Mouse (Mus musculus): Measurements from ENCODE around the gene Stx6. TPM values are rescaled to one million over a fixed set of nuclear protein-coding genes. Genes with fewer than 3 reads are reported as not detected.

Stx6 gene
- polyA plus RNA-seq, 1 experiment from 2014 or later, result 46.7 TPM

- no peak overlapping the region for H3K27ac ChIP-seq
- no peaks in the 10 kb centered on the region for H3K36me3 ChIP-seq (ENCODE audit: inconsistent target)
- H3K79me2 ChIP-seq (ENCODE audit: inconsistent target), result no peaks in the 10 kb centered on the region
- 84% methylated on average over 6 of the region's 6 CpGs for WGBS (ENCODE audit: missing documents)
- H3K4me3 ChIP-seq (ENCODE audit: inconsistent target), result no peak overlapping the region
These were observed 81.6 kb downstream of the Stx6 start for GRCm38 (mm10) chr1:155239962-155240717.

DNA sequence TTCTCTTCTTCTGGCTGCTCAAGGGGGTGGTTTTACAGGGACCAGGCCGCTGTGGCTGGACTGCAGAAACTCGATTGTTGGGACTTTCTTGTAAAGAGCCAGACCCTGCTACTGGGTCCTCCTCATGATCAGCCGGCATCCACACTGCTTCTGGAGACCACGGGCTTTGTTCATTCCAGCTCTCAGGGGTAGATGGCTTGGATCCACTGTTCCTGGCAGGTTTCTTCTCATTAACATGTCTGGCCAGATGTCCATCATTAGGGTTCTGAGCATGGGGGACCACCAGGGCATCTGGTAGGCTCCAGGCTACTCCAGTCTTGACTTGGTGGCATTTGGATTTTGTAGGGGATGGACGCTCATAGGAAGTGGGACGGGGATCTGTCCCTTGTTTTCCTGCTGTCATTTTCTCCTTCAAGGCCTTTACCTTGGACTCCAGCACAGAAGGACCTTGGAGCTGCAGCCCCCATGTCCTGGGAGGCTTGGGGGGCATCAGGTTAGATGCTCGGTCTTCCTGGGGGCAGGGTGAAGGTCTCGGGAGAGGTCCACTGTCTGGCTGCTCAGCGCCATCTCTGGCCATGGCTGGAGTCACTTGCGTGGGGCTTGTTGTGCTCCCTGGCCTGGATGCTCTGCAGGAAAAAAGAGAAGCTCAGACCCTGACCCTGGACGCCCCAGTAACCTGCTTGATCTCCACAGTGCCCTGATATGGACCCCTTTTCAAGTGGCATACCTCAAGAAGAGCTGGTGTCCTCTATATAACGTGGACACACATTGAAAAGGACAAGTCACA is 83.4 kb downstream of the Stx6 start:
- no peak overlapping the region for H3K4me3 ChIP-seq (ENCODE audit: inconsistent target)
- H3K36me3 ChIP-seq (ENCODE audit: inconsistent target), result no peaks in the 10 kb centered on the region
- no peaks in the 10 kb centered on the region for H3K79me2 ChIP-seq (ENCODE audit: inconsistent target)
- 90% methylated on average over 12 of the region's 12 CpGs for WGBS (ENCODE audit: missing documents)
- H3K27ac ChIP-seq, result no peak overlapping the region

DNA sequence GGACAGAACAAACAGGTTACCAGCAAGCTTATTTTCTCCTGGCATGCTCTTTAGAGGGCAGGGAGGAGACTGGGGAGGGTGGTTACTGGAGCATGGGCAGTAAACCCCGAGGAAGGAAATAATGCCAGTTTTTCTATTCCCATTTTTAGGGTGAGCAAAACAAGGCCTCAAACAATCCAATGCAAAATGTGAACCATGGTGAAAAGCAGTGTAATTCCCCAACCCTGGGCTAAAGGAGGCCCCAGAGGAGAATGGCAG is 83.9 kb downstream of the Stx6 start:
- Histone ChIP-seq H3K4me3 (ENCODE audit: inconsistent target) (no peak overlapping the region), H3K36me3 (ENCODE audit: inconsistent target) (no peaks in the 10 kb centered on the region), H3K27ac (no peak overlapping the region), H3K79me2 (ENCODE audit: inconsistent target) (no peaks in the 10 kb centered on the region)
- WGBS (ENCODE audit: missing documents), result 46% methylated on average over 1 of the region's 1 CpGs

DNA sequence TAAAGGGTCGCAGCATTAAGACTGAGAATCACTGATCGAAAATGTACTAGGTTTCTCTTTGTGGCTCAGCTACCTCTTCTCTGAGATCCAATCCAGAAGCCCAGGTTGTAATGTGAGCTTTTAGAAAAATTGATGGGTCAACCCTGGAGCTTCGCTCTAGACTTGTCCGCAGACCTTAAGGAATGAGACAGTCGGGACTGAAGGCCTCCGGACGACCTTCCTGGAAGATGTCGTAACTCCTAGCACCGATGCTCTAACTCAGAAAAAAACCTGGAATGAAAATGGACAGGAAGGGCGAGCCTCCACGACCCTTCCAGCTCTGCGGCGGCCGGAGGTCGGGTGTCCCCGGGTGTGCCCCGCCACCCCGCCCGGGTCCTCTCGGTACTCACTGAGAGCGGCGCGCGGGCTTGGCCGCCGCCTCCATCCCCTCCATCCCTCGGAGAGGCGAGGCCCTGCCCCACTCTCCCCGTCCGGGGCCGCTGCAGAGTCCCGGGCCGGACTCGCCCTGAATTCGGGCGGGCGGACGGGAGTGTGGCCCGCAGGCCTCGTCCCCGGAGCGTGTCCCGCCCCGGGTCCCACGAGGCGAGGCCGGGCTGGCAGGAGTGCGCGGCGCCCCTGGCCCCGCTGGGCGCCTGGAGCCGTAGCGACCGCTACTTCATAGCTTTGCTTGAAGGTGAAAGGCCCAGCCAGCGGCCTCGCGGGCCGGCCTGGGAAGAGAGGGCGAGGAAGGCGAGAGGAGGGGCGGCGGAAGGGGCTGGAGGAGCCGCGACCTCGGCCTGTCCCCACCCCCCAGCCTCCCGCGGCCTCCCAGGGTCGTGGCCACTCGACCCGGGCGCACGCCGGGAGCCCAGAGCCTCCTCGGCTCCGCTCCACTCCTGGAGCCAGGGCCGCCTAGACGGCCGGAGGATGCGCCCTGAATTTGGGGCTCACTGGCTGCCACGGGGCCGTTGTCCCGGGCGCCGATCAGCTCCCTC is 85.6 kb downstream of the Stx6 start, which contains the start of gene BC034090:
BC034090 (minus strand) TSS at position 648 of the 974 bp plus-strand sequence.
- Histone ChIP-seq H3K36me3 (ENCODE audit: inconsistent target) (no peaks in the 10 kb centered on the region), H3K79me2 (ENCODE audit: inconsistent target) (no peaks in the 10 kb centered on the region), H3K4me3 (ENCODE audit: inconsistent target) (no peak within 1 kb of the TSS), H3K27ac (no peak within 1 kb of the TSS)
- WGBS (ENCODE audit: missing documents), result 6% methylated on average over 85 of the region's 85 CpGs

GRCm38 (mm10) chr1:155244771-155245211 is 86.3 kb downstream of the Stx6 start:
- no peak overlapping the region for H3K27ac ChIP-seq
- no peaks in the 10 kb centered on the region for H3K79me2 ChIP-seq (ENCODE audit: inconsistent target)
- H3K4me3 ChIP-seq (ENCODE audit: inconsistent target), result no peak overlapping the region
- 9% methylated on average over 26 of the region's 29 CpGs for WGBS (ENCODE audit: missing documents)
- no peaks in the 10 kb centered on the region for H3K36me3 ChIP-seq (ENCODE audit: inconsistent target)

- Histone ChIP-seq H3K27ac (no peak overlapping the region), H3K79me2 (ENCODE audit: inconsistent target) (no peaks in the 10 kb centered on the region), H3K4me3 (ENCODE audit: inconsistent target) (no peak overlapping the region), H3K36me3 (ENCODE audit: inconsistent target) (no peaks in the 10 kb centered on the region)
- WGBS (ENCODE audit: missing documents), result 89% methylated on average over 7 of the region's 7 CpGs
These were observed 87.0 kb downstream of the Stx6 start for GRCm38 (mm10) chr1:155245516-155245915.

DNA sequence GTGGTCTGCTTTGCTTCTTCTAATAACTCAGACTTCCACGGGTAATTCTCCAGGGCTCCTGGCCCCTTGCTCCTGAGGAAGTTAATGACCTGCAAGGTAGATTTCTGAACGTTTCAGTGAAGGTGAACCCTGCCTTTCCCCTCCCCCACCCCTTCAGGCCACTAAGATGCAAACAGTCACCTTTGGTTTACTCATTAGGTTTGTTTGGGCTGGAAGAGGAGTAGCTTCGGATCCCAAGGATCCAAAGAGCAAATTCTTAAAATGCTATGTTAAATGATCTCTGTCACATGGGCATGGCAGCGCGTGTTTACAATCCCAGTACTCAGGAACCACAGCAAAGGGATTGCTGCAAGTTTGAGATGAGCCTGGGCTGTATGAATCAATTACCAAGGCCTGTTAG is 88.9 kb downstream of the Stx6 start:
- Histone ChIP-seq H3K36me3 (ENCODE audit: inconsistent target) (no peaks in the 10 kb centered on the region), H3K4me3 (ENCODE audit: inconsistent target) (no peak overlapping the region), H3K27ac (no peak overlapping the region), H3K79me2 (ENCODE audit: inconsistent target) (no peaks in the 10 kb centered on the region)
- WGBS (ENCODE audit: missing documents), result 56% methylated on average over 5 of the region's 5 CpGs

DNA sequence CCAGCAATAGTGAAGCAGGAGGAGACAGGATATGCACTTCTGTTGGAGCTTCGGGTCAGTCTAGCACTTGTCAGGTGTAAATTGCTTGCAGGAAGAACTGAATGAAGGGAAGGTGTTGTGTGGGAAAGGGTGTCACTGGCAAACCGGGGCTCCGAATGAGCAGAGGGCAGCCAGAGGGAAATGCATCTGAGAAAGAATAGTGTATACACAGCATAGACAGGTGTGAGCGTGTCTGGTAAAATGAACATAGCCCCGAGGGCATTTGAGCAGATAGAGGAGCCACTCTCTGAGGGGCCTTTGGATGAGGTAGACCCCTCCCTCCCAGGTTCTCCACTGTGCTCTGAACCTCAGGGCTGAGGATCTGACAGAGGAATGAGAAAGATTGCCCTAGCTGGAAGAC is 89.5 kb downstream of the Stx6 start:
- WGBS (ENCODE audit: missing documents), result 72% methylated on average over 5 of the region's 5 CpGs
- no peak overlapping the region for H3K4me3 ChIP-seq (ENCODE audit: inconsistent target)
- H3K36me3 ChIP-seq (ENCODE audit: inconsistent target), result no peaks in the 10 kb centered on the region
- H3K27ac ChIP-seq, result no peak overlapping the region
- H3K79me2 ChIP-seq (ENCODE audit: inconsistent target), result no peaks in the 10 kb centered on the region

DNA sequence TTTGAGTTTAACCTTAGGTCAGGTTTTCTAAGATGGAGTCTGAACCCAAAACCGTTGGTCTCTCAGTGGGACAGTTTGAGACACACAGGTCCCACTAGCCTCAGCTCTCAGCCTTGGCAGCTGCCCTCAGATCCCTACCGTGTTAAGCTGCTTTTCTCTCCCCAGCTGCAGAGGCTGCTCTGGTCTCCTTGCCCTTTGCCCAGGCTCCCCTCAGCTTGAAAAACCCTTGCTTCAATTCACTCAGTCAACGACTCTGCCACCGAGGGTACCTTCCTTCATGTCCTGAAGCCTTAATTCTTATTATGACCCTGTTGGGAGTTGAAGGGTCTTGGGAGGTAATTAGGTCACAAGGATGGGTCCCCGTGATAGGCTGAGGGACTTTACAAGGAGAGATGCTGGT is 91.4 kb downstream of the Stx6 start:
- 79% methylated on average over 5 of the region's 5 CpGs for WGBS (ENCODE audit: missing documents)

DNA sequence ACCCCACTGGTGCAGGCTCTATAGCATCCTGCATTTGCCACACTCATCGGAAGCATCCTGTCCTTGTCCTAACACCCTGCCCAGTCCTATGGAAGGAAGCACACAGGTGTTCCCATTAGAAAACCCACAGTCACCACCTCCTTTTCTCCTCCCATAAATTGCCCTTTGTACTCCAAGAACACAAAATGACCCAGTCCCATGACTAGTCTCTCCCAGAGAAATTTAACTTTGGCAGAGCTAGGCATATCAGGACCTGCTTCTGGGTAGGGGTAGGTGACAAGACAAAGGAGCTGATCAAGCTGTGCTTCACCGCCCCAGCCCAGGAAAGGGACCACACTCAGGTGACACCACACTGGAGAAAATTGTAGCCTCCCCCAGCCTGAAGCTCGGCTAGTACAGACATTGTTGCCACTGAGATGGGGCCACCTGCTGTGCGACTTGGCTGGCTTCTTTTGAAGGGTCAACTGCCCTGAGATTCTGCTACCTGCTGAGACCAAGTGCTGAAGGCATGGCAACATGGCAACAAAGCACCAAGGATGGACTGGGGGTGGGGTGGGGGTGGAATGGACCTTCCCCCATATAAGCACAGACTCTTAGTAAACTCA is 92.1 kb downstream of the Stx6 start:
- Histone ChIP-seq H3K79me2 (ENCODE audit: inconsistent target) (no peaks in the 10 kb centered on the region), H3K36me3 (ENCODE audit: inconsistent target) (no peaks in the 10 kb centered on the region), H3K4me3 (ENCODE audit: inconsistent target) (no peak overlapping the region), H3K27ac (no peak overlapping the region)
- WGBS (ENCODE audit: missing documents), result 84% methylated on average over 4 of the region's 4 CpGs

More for the DNA sequence above, 91.4 kb downstream of the Stx6 start:
- Histone ChIP-seq H3K36me3 (ENCODE audit: inconsistent target) (no peaks in the 10 kb centered on the region), H3K27ac (no peak overlapping the region), H3K79me2 (ENCODE audit: inconsistent target) (no peaks in the 10 kb centered on the region), H3K4me3 (ENCODE audit: inconsistent target) (no peak overlapping the region)

DNA sequence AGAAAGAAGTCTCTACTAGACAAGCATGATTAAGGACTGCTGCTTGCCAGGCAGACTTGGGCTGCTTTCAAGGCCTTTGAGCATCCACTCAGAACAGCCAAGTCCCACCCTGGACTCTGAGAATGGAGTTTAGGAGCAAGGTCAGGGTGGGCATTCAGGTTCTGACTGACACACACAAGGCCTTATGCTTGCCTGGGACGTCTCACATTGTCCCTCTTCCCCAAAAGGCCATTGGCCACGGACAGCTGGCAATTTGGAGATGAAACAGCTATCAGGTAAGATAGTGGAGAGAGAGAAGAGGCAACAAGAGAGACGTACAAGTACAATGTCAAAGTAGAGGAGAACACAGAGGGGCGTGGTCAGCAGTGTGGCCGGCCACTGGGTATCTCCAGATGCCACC is 93.1 kb downstream of the Stx6 start:
- no peaks in the 10 kb centered on the region for H3K36me3 ChIP-seq (ENCODE audit: inconsistent target)
- H3K27ac ChIP-seq, result no peak overlapping the region
- no peaks in the 10 kb centered on the region for H3K79me2 ChIP-seq (ENCODE audit: inconsistent target)
- 87% methylated on average over 5 of the region's 5 CpGs for WGBS (ENCODE audit: missing documents)
- no peak overlapping the region for H3K4me3 ChIP-seq (ENCODE audit: inconsistent target)

DNA sequence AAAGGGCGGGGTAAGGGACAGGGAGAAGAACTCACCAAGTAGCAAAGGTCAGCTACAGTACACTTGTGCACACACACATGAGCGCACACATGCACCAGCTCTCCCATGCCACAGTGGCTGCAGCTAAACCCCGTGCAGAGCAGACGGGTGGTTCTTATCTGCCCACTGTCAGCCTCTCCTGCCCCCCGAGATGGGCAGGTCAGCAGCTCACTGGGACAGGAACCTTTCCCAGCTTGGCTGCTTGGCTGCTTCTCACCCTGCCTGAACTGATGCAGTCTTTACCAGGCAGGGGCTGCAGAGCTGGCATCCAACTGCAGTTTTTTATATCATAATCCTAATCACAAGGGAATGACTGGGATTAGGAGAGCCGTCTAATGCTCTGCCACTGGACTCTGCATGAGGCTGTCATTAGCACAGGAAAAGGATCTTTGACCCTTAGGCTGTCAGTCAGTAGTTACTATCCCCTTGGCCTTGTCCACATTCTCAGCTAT is 94.2 kb downstream of the Stx6 start:
- Histone ChIP-seq H3K27ac (no peak overlapping the region), H3K4me3 (ENCODE audit: inconsistent target) (no peak overlapping the region), H3K36me3 (ENCODE audit: inconsistent target) (no peaks in the 10 kb centered on the region), H3K79me2 (ENCODE audit: inconsistent target) (no peaks in the 10 kb centered on the region)
- 61% methylated on average over 6 of the region's 6 CpGs for WGBS (ENCODE audit: missing documents)

GRCm38 (mm10) chr1:155253126-155253525 is 94.6 kb downstream of the Stx6 start:
- no peak overlapping the region for H3K27ac ChIP-seq
- 91% methylated on average over 11 of the region's 12 CpGs for WGBS (ENCODE audit: missing documents)
- no peaks in the 10 kb centered on the region for H3K36me3 ChIP-seq (ENCODE audit: inconsistent target)
- H3K4me3 ChIP-seq (ENCODE audit: inconsistent target), result no peak overlapping the region
- H3K79me2 ChIP-seq (ENCODE audit: inconsistent target), result no peaks in the 10 kb centered on the region

DNA sequence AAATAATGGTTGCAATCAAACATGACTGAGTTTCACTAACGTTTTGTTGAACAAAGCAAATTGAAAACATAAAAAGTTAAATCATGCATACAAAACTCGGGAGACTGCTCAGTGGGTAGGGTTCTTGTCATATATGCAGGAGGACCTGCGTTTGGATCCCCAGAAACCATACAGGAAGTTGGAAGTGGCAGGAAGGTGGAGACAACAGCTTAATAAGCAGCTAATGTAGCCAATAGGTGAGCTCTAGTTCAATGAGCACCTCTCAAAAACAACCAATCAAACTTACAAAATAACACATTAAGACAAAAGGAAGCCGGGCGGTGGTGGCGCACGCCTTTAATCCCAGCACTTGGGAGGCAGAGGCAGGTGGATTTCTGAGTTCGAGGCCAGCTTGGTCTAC is 95.8 kb downstream of the Stx6 start:
- H3K36me3 ChIP-seq (ENCODE audit: inconsistent target), result no peaks in the 10 kb centered on the region
- no peak overlapping the region for H3K4me3 ChIP-seq (ENCODE audit: inconsistent target)
- WGBS (ENCODE audit: missing documents), result 90% methylated on average over 7 of the region's 8 CpGs
- no peaks in the 10 kb centered on the region for H3K79me2 ChIP-seq (ENCODE audit: inconsistent target)
- H3K27ac ChIP-seq, result no peak overlapping the region

All from macrophage (primary cell).